Mouse (Mus musculus) neural tube, embryonic 12.5 days (tissue): Measurements from ENCODE around the gene Mex3d. TPM values are rescaled to one million over a fixed set of nuclear protein-coding genes. Genes with fewer than 3 reads are reported as not detected.

Source experiments
- ATAC-seq: fragments of 200-750 bp; cut with Nextera tagmentation; 2 replicates; pipeline ENCODE4 v1.8.0; 2017; ENCODE audit warnings: low read depth, mild to moderate bottlenecking, moderate TSS enrichment, moderate library complexity; ENCODE audit not compliant: low FRiP score
- H3K27ac ChIP-seq: fragments of 300-500 bp; sonication (generic); 2 replicates; pipeline ENCODE4 v1.5.1; 2016
- H3K27me3 ChIP-seq: fragments of 300-500 bp; sonication (generic); replicated peaks from 2 replicates; pipeline ENCODE4 v1.6.1; 2016; ENCODE audit warnings: mild to moderate bottlenecking
- H3K36me3 ChIP-seq: fragments of 300-500 bp; sonication (generic); 2 replicates; pipeline ENCODE4 v1.6.1; 2016; ENCODE audit warnings: mild to moderate bottlenecking
- H3K4me1 ChIP-seq: fragments of 300-500 bp; sonication (generic); 2 replicates; pipeline ENCODE4 v1.6.1; 2016
- H3K4me2 ChIP-seq: fragments of 300-500 bp; sonication (generic); replicated peaks from 2 replicates; pipeline ENCODE4 v1.6.1; 2016; ENCODE audit warnings: mild to moderate bottlenecking
- H3K4me3 ChIP-seq: fragments of 300-500 bp; sonication (generic); 2 replicates; pipeline ENCODE4 v1.5.1; 2016
- H3K9ac ChIP-seq: fragments of 300-500 bp; sonication (generic); 2 replicates; pipeline ENCODE4 v1.6.1; 2016; ENCODE audit warnings: mild to moderate bottlenecking
- H3K9me3 ChIP-seq: fragments of 300-500 bp; sonication (generic); 2 replicates; pipeline ENCODE4 v1.6.1; 2016; ENCODE audit warnings: mild to moderate bottlenecking
- WGBS: fragments of 180-500 bp; shearing (Covaris S2); methylation state at CpG from one replicate; pipeline ENCODE4 v1.1.7; 2016; 5-methylcytosine and 5-hydroxymethylcytosine counted together
- polyA plus RNA-seq: library from polyadenylated mRNA; unstranded; fragments of >200 nt; fragmentation: Nextera tagmentation; extraction: Ambion mirVana; gene quantifications from 2 replicates; pipeline ENCODE4 v1.2.1, GENCODE M21; 2016

The Mex3d gene
- polyA plus RNA-seq, result 23.6 and 26.5 TPM in 2 replicates

- peak within 1 kb of the TSS; percentile 99 for H3K4me3 ChIP-seq
- H3K4me1 ChIP-seq, result peaks cover 38% of the 10 kb centered on the region
- no peaks in the 10 kb centered on the region for H3K9me3 ChIP-seq
- peaks cover 54% of the 10 kb centered on the region for H3K36me3 ChIP-seq
- peak within 1 kb of the TSS; percentile 83 for H3K27ac ChIP-seq
- peak within 1 kb of the TSS; percentile 96 for H3K4me2 ChIP-seq
- WGBS, result 0% methylated on average over 12 of the region's 61 CpGs
- H3K27me3 ChIP-seq, result no peaks in the 10 kb centered on the region
- ATAC-seq, result peak; percentile 19; the same call in 1 of the 2 replicates
- H3K9ac ChIP-seq, result peak within 1 kb of the TSS; percentile 99
These were observed at the start of gene Mex3d for GRCm38 (mm10) chr10:80387522-80387959. Mex3d (minus strand) TSS chr10:80387659.

- ATAC-seq, result no peak
- Histone ChIP-seq H3K4me3 (no peak overlapping the region), H3K4me1 (peaks cover 22% of the 10 kb centered on the region), H3K27ac (no peak overlapping the region), H3K4me2 (no peak overlapping the region), H3K9ac (no peak overlapping the region), H3K27me3 (no peaks in the 10 kb centered on the region; the same call in 1 of the 2 replicates), H3K36me3 (no peaks in the 10 kb centered on the region), H3K9me3 (no peaks in the 10 kb centered on the region)
- 16% methylated on average over 9 of the region's 9 CpGs for WGBS
These were observed 48.8 kb upstream of the Mex3d start for GRCm38 (mm10) chr10:80436276-80436675.

- H3K4me3 ChIP-seq, result no peak overlapping the region
- no peak for ATAC-seq
- no peaks in the 10 kb centered on the region for H3K9me3 ChIP-seq
- no peak overlapping the region for H3K9ac ChIP-seq
- H3K4me1 ChIP-seq, result peaks cover 27% of the 10 kb centered on the region
- no peaks in the 10 kb centered on the region for H3K27me3 ChIP-seq
- 0 out of 2 replicates have a peak overlapping the region, but pooled peaks have one; percentile 12 for H3K4me2 ChIP-seq
- 44% methylated on average over 7 of the region's 7 CpGs for WGBS
- no peak overlapping the region for H3K27ac ChIP-seq
- peaks cover under 1% of the 10 kb centered on the region; the same call in 1 of the 2 replicates for H3K36me3 ChIP-seq
These were observed 48.3 kb upstream of the Mex3d start for GRCm38 (mm10) chr10:80435764-80436163.

GRCm38 (mm10) chr10:80434823-80435222 is 47.4 kb upstream of the Mex3d start:
- H3K4me1 ChIP-seq, result peaks cover 34% of the 10 kb centered on the region
- no peak overlapping the region for H3K27ac ChIP-seq
- ATAC-seq, result no peak
- no peak overlapping the region for H3K4me2 ChIP-seq
- no peak overlapping the region for H3K4me3 ChIP-seq
- peaks cover 10% of the 10 kb centered on the region for H3K36me3 ChIP-seq
- WGBS, result 88% methylated on average over 3 of the region's 3 CpGs
- no peaks in the 10 kb centered on the region for H3K27me3 ChIP-seq
- no peak overlapping the region for H3K9ac ChIP-seq
- H3K9me3 ChIP-seq, result no peaks in the 10 kb centered on the region

- 12% methylated on average over 8 of the region's 8 CpGs for WGBS
- no peaks in the 10 kb centered on the region for H3K9me3 ChIP-seq
- 0 out of 2 replicates have a peak overlapping the region, but pooled peaks have one; percentile 15 for H3K4me3 ChIP-seq
- no peak for ATAC-seq
- H3K36me3 ChIP-seq, result peaks cover 16% of the 10 kb centered on the region
- H3K27me3 ChIP-seq, result no peaks in the 10 kb centered on the region
- peaks cover 37% of the 10 kb centered on the region for H3K4me1 ChIP-seq
- H3K27ac ChIP-seq, result no peak overlapping the region
- no peak overlapping the region; the same call in 1 of the 2 replicates for H3K4me2 ChIP-seq
- H3K9ac ChIP-seq, result no peak overlapping the region
These were observed 46.8 kb upstream of the Mex3d start for GRCm38 (mm10) chr10:80434233-80434592.

- H3K9ac ChIP-seq, result peak within 1 kb of the TSS; percentile 98
- WGBS, result under 1% methylated on average over 61 of the region's 61 CpGs
- peak; percentile 92 for ATAC-seq
These were observed 46.2 kb upstream of the Mex3d start, which contains the start of gene Tcf3 for GRCm38 (mm10) chr10:80433513-80434232. Tcf3 (minus strand) TSS chr10:80433647.

GRCm38 (mm10) chr10:80432936-80433512 is 45.6 kb upstream of the Mex3d start:
- ATAC-seq, result peak; percentile 39; the same call in 1 of the 2 replicates
- H3K9me3 ChIP-seq, result no peaks in the 10 kb centered on the region
- H3K36me3 ChIP-seq, result peaks cover 28% of the 10 kb centered on the region
- peaks cover 37% of the 10 kb centered on the region for H3K4me1 ChIP-seq
- H3K27me3 ChIP-seq, result no peaks in the 10 kb centered on the region
- peak overlapping the region; percentile 89 for H3K27ac ChIP-seq
- peak overlapping the region; percentile 98 for H3K9ac ChIP-seq
- WGBS, result under 1% methylated on average over 60 of the region's 60 CpGs
- peak overlapping the region; percentile 92 for H3K4me2 ChIP-seq
- H3K4me3 ChIP-seq, result peak overlapping the region; percentile 99

More at GRCm38 (mm10) chr10:80433513-80434232, 46.2 kb upstream of the Mex3d start, which contains the start of gene Tcf3:
- no peaks in the 10 kb centered on the region for H3K27me3 ChIP-seq
- H3K4me2 ChIP-seq, result peak within 1 kb of the TSS; percentile 92
- peak within 1 kb of the TSS; percentile 99 for H3K4me3 ChIP-seq
- H3K27ac ChIP-seq, result peak within 1 kb of the TSS; percentile 89
- peaks cover 22% of the 10 kb centered on the region for H3K36me3 ChIP-seq
- H3K4me1 ChIP-seq, result peaks cover 37% of the 10 kb centered on the region
- H3K9me3 ChIP-seq, result no peaks in the 10 kb centered on the region

GRCm38 (mm10) chr10:80432387-80432785 is 44.9 kb upstream of the Mex3d start:
- WGBS, result under 1% methylated on average over 4 of the region's 4 CpGs
- Histone ChIP-seq H3K27me3 (no peaks in the 10 kb centered on the region), H3K27ac (0 out of 2 replicates have a peak overlapping the region, but pooled peaks have one; percentile 89), H3K4me1 (peaks cover 37% of the 10 kb centered on the region), H3K9ac (peak overlapping the region; percentile 98), H3K4me2 (peak overlapping the region; percentile 92), H3K36me3 (peaks cover 35% of the 10 kb centered on the region), H3K9me3 (no peaks in the 10 kb centered on the region), H3K4me3 (peak overlapping the region; percentile 99)
- no peak for ATAC-seq

- Histone ChIP-seq H3K27me3 (no peaks in the 10 kb centered on the region), H3K9ac (peak overlapping the region; percentile 98), H3K4me3 (peak overlapping the region; percentile 99), H3K4me1 (peaks cover 37% of the 10 kb centered on the region), H3K9me3 (no peaks in the 10 kb centered on the region), H3K27ac (no peak overlapping the region), H3K36me3 (peaks cover 41% of the 10 kb centered on the region), H3K4me2 (peak overlapping the region; percentile 92)
- ATAC-seq, result no peak
- WGBS, result 17% methylated on average over 15 of the region's 16 CpGs
These were observed 44.3 kb upstream of the Mex3d start for GRCm38 (mm10) chr10:80431570-80432386.

- Histone ChIP-seq H3K9me3 (peaks cover 3% of the 10 kb centered on the region; the same call in 1 of the 2 replicates), H3K4me1 (peaks cover 29% of the 10 kb centered on the region), H3K4me3 (no peak overlapping the region), H3K27ac (no peak overlapping the region), H3K36me3 (peaks cover 54% of the 10 kb centered on the region), H3K27me3 (no peaks in the 10 kb centered on the region), H3K9ac (no peak overlapping the region), H3K4me2 (peak overlapping the region; percentile 92; the same call in 1 of the 2 replicates)
- WGBS, result 73% methylated on average over 7 of the region's 8 CpGs
- no peak for ATAC-seq
These were observed 43.0 kb upstream of the Mex3d start for GRCm38 (mm10) chr10:80430375-80430980.

GRCm38 (mm10) chr10:80429800-80430199 is 42.3 kb upstream of the Mex3d start:
- 88% methylated on average over 8 of the region's 8 CpGs for WGBS
- Histone ChIP-seq H3K36me3 (peaks cover 61% of the 10 kb centered on the region), H3K9me3 (peaks cover 8% of the 10 kb centered on the region; the same call in 1 of the 2 replicates), H3K27ac (no peak overlapping the region), H3K4me1 (peaks cover 29% of the 10 kb centered on the region), H3K4me3 (no peak overlapping the region), H3K4me2 (no peak overlapping the region), H3K9ac (no peak overlapping the region), H3K27me3 (no peaks in the 10 kb centered on the region)
- ATAC-seq, result no peak
